9 mouse cellular contexts compared by ENCODE assay signal in genomic region chr1:134103861-134104260, GRCm38 (mm10). TPM values are rescaled to one million over a fixed set of nuclear protein-coding genes. Genes with fewer than 3 reads are reported as not detected.
A peak's percentile ranks its signal among the peaks of the same experiment; 100 is the strongest.
DNase-seq lines count a peak whose midpoint lies in the region; ATAC-seq lines count a peak whose summit lies in the region.
"Had no signal": no experiment of that assay in that cellular context is flagged by ENCODE, and none has a peak within 500 bp of the region (broad histone marks: within the 10 kb centered on the region; RNA-seq: fewer than 3 reads in every experiment).

No protein-coding gene starts in this region.

- H3K4me2 ChIP-seq in hindbrain, embryonic 16.5 days (ENCODE audit: low read length), result no peak overlapping the region
- H3K4me2 ChIP-seq in heart, embryonic 16.5 days (ENCODE audit: low read depth, low read length), result no peak overlapping the region
- H3K4me2 ChIP-seq in forebrain, embryonic 11.5 days (ENCODE audit: low read depth, low read length, severe bottlenecking), result no peak overlapping the region
- H3K4me2 ChIP-seq: hindbrain, embryonic 13.5 days had no signal

- DNase-seq in hindbrain, embryonic 10.5 days (ENCODE audit: low spot score), result no peak
- peak; percentile 2 for DNase-seq in ovary, postnatal 36 days (ENCODE audit: low spot score)
- no peak for DNase-seq in ovary, adult 18-20 months (ENCODE audit: low spot score)
- no peak for DNase-seq in embryo, embryonic 9.5 days (ENCODE audit: extremely low spot score)
- DNase-seq in forebrain, embryonic 11.5 days (ENCODE audit: low spot score), result no peak

- peaks cover 25% of the 10 kb centered on the region for H3K4me1 ChIP-seq in hindbrain, embryonic 10.5 days (replicated peaks)
- peaks cover 5% of the 10 kb centered on the region for H3K4me1 ChIP-seq in hindbrain, embryonic 16.5 days (ENCODE audit: control insufficient read depth, insufficient read depth, low read depth, low read length)
- peaks cover 29% of the 10 kb centered on the region for H3K4me1 ChIP-seq in heart, embryonic 16.5 days (ENCODE audit: control insufficient read depth, insufficient read depth, low read length)
- H3K4me1 ChIP-seq in forebrain, embryonic 11.5 days (replicated peaks; ENCODE audit: control insufficient read depth, insufficient read depth, low read length), result peaks cover 4% of the 10 kb centered on the region; the same call in 1 of the 2 replicates

- no peak for ATAC-seq in hindbrain, embryonic 16.5 days
- peak; percentile 54 for ATAC-seq in heart, embryonic 16.5 days (replicated peaks; ENCODE audit: extremely low read depth, insufficient read depth, low FRiP score)
- no peak for ATAC-seq in erythroid progenitor cell, adult 5-6 weeks (replicated peaks; ENCODE audit: low FRiP score, poor library complexity, severe bottlenecking)
- ATAC-seq in forebrain, embryonic 11.5 days (replicated peaks; ENCODE audit: low FRiP score), result no peak

- H3K36me3 ChIP-seq in hindbrain, embryonic 10.5 days, result no peaks in the 10 kb centered on the region
- no peaks in the 10 kb centered on the region for H3K36me3 ChIP-seq in hindbrain, embryonic 16.5 days (ENCODE audit: control insufficient read depth, insufficient read depth, low read length)
- H3K36me3 ChIP-seq in heart, embryonic 16.5 days (ENCODE audit: control insufficient read depth, insufficient read depth), result no peaks in the 10 kb centered on the region
- no peaks in the 10 kb centered on the region for H3K36me3 ChIP-seq in forebrain, embryonic 11.5 days (ENCODE audit: control insufficient read depth, insufficient read depth, low read length)
- H3K36me3 ChIP-seq: hindbrain, embryonic 13.5 days had no signal

- no peak overlapping the region for H3K4me3 ChIP-seq in hindbrain, embryonic 10.5 days
- H3K4me3 ChIP-seq in hindbrain, embryonic 16.5 days (ENCODE audit: low read length), result no peak overlapping the region
- no peak overlapping the region for H3K4me3 ChIP-seq in heart, embryonic 16.5 days (ENCODE audit: low read length)
- H3K4me3 ChIP-seq in forebrain, embryonic 11.5 days (ENCODE audit: low read depth, low read length), result no peak overlapping the region
- H3K4me3 ChIP-seq: hindbrain, embryonic 13.5 days had no signal

- 81% methylated on average over 5 of the region's 5 CpGs for WGBS in hindbrain, embryonic 10.5 days
- 52% methylated on average over 5 of the region's 5 CpGs for WGBS in hindbrain, embryonic 16.5 days
- WGBS in heart, embryonic 16.5 days, result 38% methylated on average over 5 of the region's 5 CpGs
- WGBS in forebrain, embryonic 11.5 days, result 74% methylated on average over 5 of the region's 5 CpGs

- peak overlapping the region; percentile 50; the same call in 1 of the 2 replicates for H3K27ac ChIP-seq in hindbrain, embryonic 10.5 days
- no peak overlapping the region for H3K27ac ChIP-seq in hindbrain, embryonic 16.5 days (ENCODE audit: low read depth, low read length)
- H3K27ac ChIP-seq in heart, embryonic 16.5 days (ENCODE audit: low read length), result peak overlapping the region; percentile 93
- no peak overlapping the region for H3K27ac ChIP-seq in forebrain, embryonic 11.5 days (ENCODE audit: low read depth, low read length)
- H3K27ac ChIP-seq: hindbrain, embryonic 13.5 days had no signal

- H3K9me3 ChIP-seq in hindbrain, embryonic 10.5 days, result no peaks in the 10 kb centered on the region
- H3K9me3 ChIP-seq in hindbrain, embryonic 16.5 days (ENCODE audit: control insufficient read depth, low read length), result no peaks in the 10 kb centered on the region
- H3K9me3 ChIP-seq in heart, embryonic 16.5 days (replicated peaks; ENCODE audit: control insufficient read depth, low read length), result no peaks in the 10 kb centered on the region
- H3K9me3 ChIP-seq in forebrain, embryonic 11.5 days (ENCODE audit: control insufficient read depth, low read length), result no peaks in the 10 kb centered on the region
- H3K9me3 ChIP-seq: hindbrain, embryonic 13.5 days had no signal

- H3K27me3 ChIP-seq in hindbrain, embryonic 10.5 days (ENCODE audit: insufficient read depth, poor library complexity, severe bottlenecking), result 0 out of 2 replicates have a peak, but pooled peaks cover 4% of the 10 kb centered on the region
- H3K27me3 ChIP-seq in hindbrain, embryonic 16.5 days (replicated peaks; ENCODE audit: control insufficient read depth, insufficient read depth, low read length), result no peaks in the 10 kb centered on the region
- H3K27me3 ChIP-seq in heart, embryonic 16.5 days (ENCODE audit: control insufficient read depth, insufficient read depth, low read length), result 0 out of 2 replicates have a peak, but pooled peaks cover 2% of the 10 kb centered on the region
- H3K27me3 ChIP-seq in forebrain, embryonic 11.5 days (ENCODE audit: control insufficient read depth, insufficient read depth, low read length), result no peaks in the 10 kb centered on the region
- H3K27me3 ChIP-seq: hindbrain, embryonic 13.5 days had no signal

- no peak overlapping the region for H3K9ac ChIP-seq in hindbrain, embryonic 16.5 days (ENCODE audit: low read depth, low read length)
- H3K9ac ChIP-seq in heart, embryonic 16.5 days (ENCODE audit: low read length), result peak overlapping the region; percentile 21
- H3K9ac ChIP-seq in forebrain, embryonic 11.5 days (ENCODE audit: low read length), result no peak overlapping the region
- H3K9ac ChIP-seq: hindbrain, embryonic 13.5 days had no signal

RNA-seq across cellular contexts. Expression of gene Chit1, which starts 7.2 kb away (rescaled TPM):
- polyA plus RNA-seq in hindbrain, embryonic 10.5 days (2016; fragmentation: Nextera tagmentation; extraction: Ambion mirVana), result not detected in 2 replicates
- polyA plus RNA-seq in hindbrain, embryonic 16.5 days (2015; fragmentation: Nextera tagmentation; extraction: Ambion mirVana), result 0.15 and 0.73 TPM in 2 replicates
- 0.31 and 0.46 TPM in 2 replicates for polyA plus RNA-seq in heart, embryonic 16.5 days (2015; fragmentation: Nextera tagmentation; extraction: Ambion mirVana)
- 1.1 and 4.2 TPM in 2 replicates for total RNA-seq in erythroid progenitor cell, adult 5-6 weeks (2015; ENCODE audit: low replicate concordance)
- not detected in 2 replicates for total RNA-seq in erythroid progenitor cell, adult 5-6 weeks (2017; ENCODE audit: low replicate concordance)
- polyA plus RNA-seq in forebrain, embryonic 11.5 days (2014; fragmentation: Nextera tagmentation; extraction: Ambion mirVana), result not detected in 2 replicates

RNA-seq across cellular contexts. Expression of gene Btg2, which starts 24.9 kb away (rescaled TPM):
- polyA plus RNA-seq in hindbrain, embryonic 10.5 days (2016; fragmentation: Nextera tagmentation; extraction: Ambion mirVana), result 100.0 and 117 TPM in 2 replicates
- polyA plus RNA-seq in hindbrain, embryonic 16.5 days (2015; fragmentation: Nextera tagmentation; extraction: Ambion mirVana), result 28.0 and 28.5 TPM in 2 replicates
- polyA plus RNA-seq in heart, embryonic 16.5 days (2015; fragmentation: Nextera tagmentation; extraction: Ambion mirVana), result 49.5 and 50.9 TPM in 2 replicates
- 156 and 184 TPM in 2 replicates for total RNA-seq in erythroid progenitor cell, adult 5-6 weeks (2015; ENCODE audit: low replicate concordance)
- total RNA-seq in erythroid progenitor cell, adult 5-6 weeks (2017; ENCODE audit: low replicate concordance), result 261 and 289 TPM in 2 replicates
- 110 TPM in 2 replicates for polyA plus RNA-seq in forebrain, embryonic 11.5 days (2014; fragmentation: Nextera tagmentation; extraction: Ambion mirVana)

Comparison
In these comparisons a context has a peak if more than half of its experiments do, and no peak if none do; other contexts are left out.
1. H3K27ac ChIP-seq: peak in hindbrain, embryonic 10.5 days (single experiment) and heart, embryonic 16.5 days (single experiment); none in hindbrain, embryonic 16.5 days (single experiment) and forebrain, embryonic 11.5 days (single experiment).